Mouse (Mus musculus): ENCODE measurements around the gene Slc51b. TPM values are rescaled to one million over a fixed set of nuclear protein-coding genes. Genes with fewer than 3 reads are reported as not detected.

Gene Slc51b
- polyA plus RNA-seq (2014; fragmentation: Nextera tagmentation; extraction: Ambion mirVana) = not detected in 2 replicates

GRCm38 (mm10) chr9:65422760-65423501 is at the start of gene Slc51b:
Gene Slc51b, minus strand, starts transcription at chr9:65422955.
- Histone ChIP-seq H3K9me3 (ENCODE audit: control insufficient read depth, low read length) (no peaks in the 10 kb centered on the region), H3K4me1 (ENCODE audit: control insufficient read depth, insufficient read depth, low read length) (no peaks in the 10 kb centered on the region), H3K9ac (ENCODE audit: low read length) (no peak within 1 kb of the TSS), H3K4me2 (ENCODE audit: low read depth) (no peak within 1 kb of the TSS), H3K27ac (ENCODE audit: low read depth, low read length) (no peak within 1 kb of the TSS), H3K27me3 (ENCODE audit: control insufficient read depth, insufficient read depth, low read length) (no peaks in the 10 kb centered on the region), H3K4me3 (ENCODE audit: low read depth, low read length) (no peak within 1 kb of the TSS), H3K36me3 (ENCODE audit: control insufficient read depth, insufficient read depth, low read length) (no peaks in the 10 kb centered on the region)
- no peak for ATAC-seq (ENCODE audit: insufficient read depth, low FRiP score, low TSS enrichment)
- DNase-seq (ENCODE audit: low spot score) = no peak
- WGBS = 83% methylated on average over 11 of the region's 11 CpGs

- Histone ChIP-seq H3K27me3 (ENCODE audit: control insufficient read depth, insufficient read depth, low read length) (no peaks in the 10 kb centered on the region), H3K36me3 (ENCODE audit: control insufficient read depth, insufficient read depth, low read length) (peaks cover 2% of the 10 kb centered on the region; the same call in 1 of the 2 replicates), H3K27ac (ENCODE audit: low read depth, low read length) (0 out of 2 replicates have a peak overlapping the region, but pooled peaks have one; percentile 11), H3K4me1 (ENCODE audit: control insufficient read depth, insufficient read depth, low read length) (peaks cover 2% of the 10 kb centered on the region; the same call in 1 of the 2 replicates), H3K4me3 (ENCODE audit: low read depth, low read length) (no peak overlapping the region), H3K4me2 (ENCODE audit: low read depth) (no peak overlapping the region), H3K9ac (ENCODE audit: low read length) (no peak overlapping the region), H3K9me3 (ENCODE audit: control insufficient read depth, low read length) (no peaks in the 10 kb centered on the region)
- DNase-seq (ENCODE audit: low spot score) (no peak), ATAC-seq (ENCODE audit: insufficient read depth, low FRiP score, low TSS enrichment) (no peak)
- WGBS = 59% methylated on average over 11 of the region's 11 CpGs
Observed at GRCm38 (mm10) chr9:65467686-65468085, 44.9 kb upstream of the Slc51b start.

- H3K4me1 ChIP-seq (ENCODE audit: control insufficient read depth, insufficient read depth, low read length) = peaks cover 9% of the 10 kb centered on the region
- 98% methylated on average over 2 of the region's 2 CpGs for WGBS
- no peak overlapping the region for H3K27ac ChIP-seq (ENCODE audit: low read depth, low read length)
- no peak for DNase-seq (ENCODE audit: low spot score)
- no peak overlapping the region for H3K9ac ChIP-seq (ENCODE audit: low read length)
- no peak for ATAC-seq (ENCODE audit: insufficient read depth, low FRiP score, low TSS enrichment)
- no peaks in the 10 kb centered on the region for H3K9me3 ChIP-seq (ENCODE audit: control insufficient read depth, low read length)
- H3K4me3 ChIP-seq (ENCODE audit: low read depth, low read length) = no peak overlapping the region
- peaks cover 2% of the 10 kb centered on the region; the same call in 1 of the 2 replicates for H3K36me3 ChIP-seq (ENCODE audit: control insufficient read depth, insufficient read depth, low read length)
- no peak overlapping the region for H3K4me2 ChIP-seq (ENCODE audit: low read depth)
- no peaks in the 10 kb centered on the region for H3K27me3 ChIP-seq (ENCODE audit: control insufficient read depth, insufficient read depth, low read length)
Observed at GRCm38 (mm10) chr9:65465241-65465640, 42.5 kb upstream of the Slc51b start.

- H3K4me3 ChIP-seq (ENCODE audit: low read depth, low read length) = no peak overlapping the region
- DNase-seq (ENCODE audit: low spot score) = no peak
- no peak overlapping the region for H3K9ac ChIP-seq (ENCODE audit: low read length)
- H3K9me3 ChIP-seq (ENCODE audit: control insufficient read depth, low read length) = no peaks in the 10 kb centered on the region
- H3K4me2 ChIP-seq (ENCODE audit: low read depth) = no peak overlapping the region
- H3K27ac ChIP-seq (ENCODE audit: low read depth, low read length) = no peak overlapping the region
- no peaks in the 10 kb centered on the region for H3K27me3 ChIP-seq (ENCODE audit: control insufficient read depth, insufficient read depth, low read length)
- ATAC-seq (ENCODE audit: insufficient read depth, low FRiP score, low TSS enrichment) = no peak
- H3K4me1 ChIP-seq (ENCODE audit: control insufficient read depth, insufficient read depth, low read length) = peaks cover 11% of the 10 kb centered on the region
- peaks cover 2% of the 10 kb centered on the region; the same call in 1 of the 2 replicates for H3K36me3 ChIP-seq (ENCODE audit: control insufficient read depth, insufficient read depth, low read length)
- 92% methylated on average over 6 of the region's 6 CpGs for WGBS
Observed at GRCm38 (mm10) chr9:65464161-65464560, 41.4 kb upstream of the Slc51b start.

- Histone ChIP-seq H3K4me1 (ENCODE audit: control insufficient read depth, insufficient read depth, low read length) (peaks cover 11% of the 10 kb centered on the region), H3K27ac (ENCODE audit: low read depth, low read length) (no peak overlapping the region), H3K4me3 (ENCODE audit: low read depth, low read length) (no peak overlapping the region), H3K4me2 (ENCODE audit: low read depth) (no peak overlapping the region), H3K9me3 (ENCODE audit: control insufficient read depth, low read length) (no peaks in the 10 kb centered on the region), H3K36me3 (ENCODE audit: control insufficient read depth, insufficient read depth, low read length) (peaks cover 2% of the 10 kb centered on the region; the same call in 1 of the 2 replicates), H3K9ac (ENCODE audit: low read length) (no peak overlapping the region), H3K27me3 (ENCODE audit: control insufficient read depth, insufficient read depth, low read length) (no peaks in the 10 kb centered on the region)
- no peak for DNase-seq (ENCODE audit: low spot score)
- ATAC-seq (ENCODE audit: insufficient read depth, low FRiP score, low TSS enrichment) = no peak
- WGBS = 84% methylated on average over 5 of the region's 5 CpGs
Observed at GRCm38 (mm10) chr9:65462544-65462943, 39.8 kb upstream of the Slc51b start.

- H3K4me1 ChIP-seq (ENCODE audit: control insufficient read depth, insufficient read depth, low read length) = peaks cover 11% of the 10 kb centered on the region
- no peaks in the 10 kb centered on the region for H3K9me3 ChIP-seq (ENCODE audit: control insufficient read depth, low read length)
- DNase-seq (ENCODE audit: low spot score) (peak; percentile 97), ATAC-seq (ENCODE audit: insufficient read depth, low FRiP score, low TSS enrichment) (peak; percentile 96)
- peak within 1 kb of the TSS; percentile 28 for H3K27ac ChIP-seq (ENCODE audit: low read depth, low read length)
- 0% methylated on average over 53 of the region's 53 CpGs for WGBS
- no peaks in the 10 kb centered on the region for H3K27me3 ChIP-seq (ENCODE audit: control insufficient read depth, insufficient read depth, low read length)
- peaks cover under 1% of the 10 kb centered on the region; the same call in 1 of the 2 replicates for H3K36me3 ChIP-seq (ENCODE audit: control insufficient read depth, insufficient read depth, low read length)
- H3K4me3 ChIP-seq (ENCODE audit: low read depth, low read length) = peak within 1 kb of the TSS; percentile 67
- peak within 1 kb of the TSS; percentile 58 for H3K4me2 ChIP-seq (ENCODE audit: low read depth)
- peak within 1 kb of the TSS; percentile 66 for H3K9ac ChIP-seq (ENCODE audit: low read length)
Observed at GRCm38 (mm10) chr9:65460732-65461442, 38.1 kb upstream of the Slc51b start, which contains the start of gene Spg21. Gene Spg21, plus strand, starts transcription at chr9:65460947.

GRCm38 (mm10) chr9:65460198-65460597 is 37.4 kb upstream of the Slc51b start:
- peak overlapping the region; percentile 67; the same call in 1 of the 2 replicates for H3K4me3 ChIP-seq (ENCODE audit: low read depth, low read length)

GRCm38 (mm10) chr9:65458975-65459374 is 36.2 kb upstream of the Slc51b start:
- Histone ChIP-seq H3K36me3 (ENCODE audit: control insufficient read depth, insufficient read depth, low read length) (no peaks in the 10 kb centered on the region), H3K27me3 (ENCODE audit: control insufficient read depth, insufficient read depth, low read length) (no peaks in the 10 kb centered on the region), H3K4me3 (ENCODE audit: low read depth, low read length) (no peak overlapping the region), H3K9me3 (ENCODE audit: control insufficient read depth, low read length) (no peaks in the 10 kb centered on the region), H3K4me2 (ENCODE audit: low read depth) (no peak overlapping the region), H3K4me1 (ENCODE audit: control insufficient read depth, insufficient read depth, low read length) (peaks cover 11% of the 10 kb centered on the region), H3K9ac (ENCODE audit: low read length) (no peak overlapping the region), H3K27ac (ENCODE audit: low read depth, low read length) (no peak overlapping the region)
- DNase-seq (ENCODE audit: low spot score) (no peak), ATAC-seq (ENCODE audit: insufficient read depth, low FRiP score, low TSS enrichment) (no peak)
- WGBS = 93% methylated on average over 2 of the region's 2 CpGs

More at GRCm38 (mm10) chr9:65460198-65460597, 37.4 kb upstream of the Slc51b start:
- H3K27ac ChIP-seq (ENCODE audit: low read depth, low read length) = peak overlapping the region; percentile 28
- WGBS = 30% methylated on average over 3 of the region's 3 CpGs
- H3K4me1 ChIP-seq (ENCODE audit: control insufficient read depth, insufficient read depth, low read length) = peaks cover 11% of the 10 kb centered on the region
- H3K9ac ChIP-seq (ENCODE audit: low read length) = peak overlapping the region; percentile 10
- ATAC-seq (ENCODE audit: insufficient read depth, low FRiP score, low TSS enrichment) (no peak), DNase-seq (ENCODE audit: low spot score) (no peak)
- no peaks in the 10 kb centered on the region for H3K9me3 ChIP-seq (ENCODE audit: control insufficient read depth, low read length)
- no peaks in the 10 kb centered on the region for H3K27me3 ChIP-seq (ENCODE audit: control insufficient read depth, insufficient read depth, low read length)
- peak overlapping the region; percentile 58 for H3K4me2 ChIP-seq (ENCODE audit: low read depth)
- no peaks in the 10 kb centered on the region for H3K36me3 ChIP-seq (ENCODE audit: control insufficient read depth, insufficient read depth, low read length)

All from neural tube, embryonic 11.5 days (tissue).